Mouse (Mus musculus) left cerebral cortex, postnatal 4 days (tissue): ENCODE measurements around the gene Adam10. TPM values are rescaled to one million over a fixed set of nuclear protein-coding genes. Genes with fewer than 3 reads are reported as not detected.

Source experiments
- DNase-seq: peaks from one replicate; pipeline ENCODE4 v3.0.0-alpha.2; 2022
- intact Hi-C: fragments of 180-260 bp; cut with DNase I; formaldehyde crosslinking; loops from one replicate; pipeline ENCODE4 v1.15.1; 2025
- total RNA-seq, 2 experiments: library from RNA; stranded (reverse); gene quantifications; 2 replicates each; pipeline ENCODE4 v1.2.3; 2021

Adam10 gene
- total RNA-seq, 2 experiments from 2014 or later = 94.5 to 105 TPM

GRCm38 (mm10) chr9:70671772-70672579 is 6.8 kb upstream of the Adam10 start:
- intact Hi-C loops = loop anchor here (10.0 kb wide), 2 partner anchors 263 to 403 kb away; no protein-coding TSS in a partner anchor
- no peak for DNase-seq

- DNase-seq = no peak
- intact Hi-C loops = loop anchor here (10.0 kb wide), 2 partner anchors 261 to 401 kb away; no protein-coding TSS in a partner anchor
Observed at GRCm38 (mm10) chr9:70673656-70674055, 5.1 kb upstream of the Adam10 start.

- intact Hi-C loops = loop anchor here (10.0 kb wide), 2 partner anchors 260 to 400 kb away; no protein-coding TSS in a partner anchor
Observed at GRCm38 (mm10) chr9:70675117-70675516, 3.7 kb upstream of the Adam10 start.

GRCm38 (mm10) chr9:70675961-70676360 is 2.8 kb upstream of the Adam10 start:
- intact Hi-C loops = loop anchor here (10.0 kb wide), 2 partner anchors 259 to 399 kb away; no protein-coding TSS in a partner anchor
- no peak for DNase-seq

More at GRCm38 (mm10) chr9:70675117-70675516, 3.7 kb upstream of the Adam10 start:
- no peak for DNase-seq

GRCm38 (mm10) chr9:70679132-70680091 is 615 bp downstream of the Adam10 start:
- DNase-seq = peak; percentile 58
- intact Hi-C loops = loop anchor here (10.0 kb wide), 2 partner anchors 255 to 395 kb away; no protein-coding TSS in a partner anchor

- intact Hi-C loops = no loop called here
- DNase-seq = no peak
Observed at GRCm38 (mm10) chr9:70682202-70682601, 3.4 kb downstream of the Adam10 start.

- no peak for DNase-seq
- intact Hi-C loops = no loop called here
Observed at GRCm38 (mm10) chr9:70688301-70688968, 9.6 kb downstream of the Adam10 start.

GRCm38 (mm10) chr9:70689926-70690325 is 11.1 kb downstream of the Adam10 start:
- intact Hi-C loops = no loop called here
- DNase-seq = no peak

- no peak for DNase-seq
- intact Hi-C loops = no loop called here
Observed at GRCm38 (mm10) chr9:70690579-70690978, 11.8 kb downstream of the Adam10 start.

GRCm38 (mm10) chr9:70691772-70692693 is 13.2 kb downstream of the Adam10 start:
- intact Hi-C loops = no loop called here
- no peak for DNase-seq

- no peak for DNase-seq
- intact Hi-C loops = no loop called here
Observed at GRCm38 (mm10) chr9:70695723-70696122, 16.9 kb downstream of the Adam10 start.

- intact Hi-C loops = no loop called here
- DNase-seq = no peak
Observed at GRCm38 (mm10) chr9:70698090-70698489, 19.3 kb downstream of the Adam10 start.

- intact Hi-C loops = no loop called here
- DNase-seq = no peak
Observed at GRCm38 (mm10) chr9:70703597-70704203, 24.9 kb downstream of the Adam10 start.

GRCm38 (mm10) chr9:70706444-70706843 is 27.6 kb downstream of the Adam10 start:
- intact Hi-C loops = no loop called here
- no peak for DNase-seq

- no peak for DNase-seq
- intact Hi-C loops = no loop called here
Observed at GRCm38 (mm10) chr9:70729544-70729943, 50.7 kb downstream of the Adam10 start.

- DNase-seq = no peak
Observed at GRCm38 (mm10) chr9:70731079-70731478, 52.3 kb downstream of the Adam10 start.

GRCm38 (mm10) chr9:70733208-70733607 is 54.4 kb downstream of the Adam10 start:
- no peak for DNase-seq
- intact Hi-C loops = no loop called here

More at GRCm38 (mm10) chr9:70731079-70731478, 52.3 kb downstream of the Adam10 start:
- intact Hi-C loops = no loop called here

- intact Hi-C loops = no loop called here
- DNase-seq = no peak
Observed at GRCm38 (mm10) chr9:70739998-70740397, 61.2 kb downstream of the Adam10 start.
